Mouse (Mus musculus): ENCODE results near the gene Npcd. TPM values are rescaled to one million over a fixed set of nuclear protein-coding genes. Genes with fewer than 3 reads are reported as not detected.

Gene Npcd
- total RNA-seq, 4 experiments from 2014 or later: 0.32 to 0.47 TPM; not detected in 2

GRCm38 (mm10) chr15:79744001-79744400 is 90.0 kb downstream of the Npcd start:
- DNase-seq (ENCODE audit: low spot score in 2 of 2): no peak

- no peak for DNase-seq (ENCODE audit: low spot score in 2 of 2)
Observed at GRCm38 (mm10) chr15:79742706-79743023, 91.4 kb downstream of the Npcd start.

- peak; percentile 81 to 88 for DNase-seq (ENCODE audit: low spot score in 2 of 2)
Observed at GRCm38 (mm10) chr15:79741921-79742705, 91.9 kb downstream of the Npcd start, which contains the start of gene Sun2. Gene Sun2, minus strand, starts transcription at chr15:79742536.

- peak in 1 of 2 experiments; percentile 51 for DNase-seq (ENCODE audit: low spot score in 2 of 2)
Observed at GRCm38 (mm10) chr15:79741173-79741858, 92.7 kb downstream of the Npcd start.

GRCm38 (mm10) chr15:79740739-79741138 is 93.3 kb downstream of the Npcd start:
- no peak for DNase-seq (ENCODE audit: low spot score in 2 of 2)

Other genes starting within 250 kb of the Npcd start
- not detected for gene Dmc1, start 229.1 kb downstream of the Npcd start, total RNA-seq (2022)
- gene Fam227a, start 175.3 kb downstream of the Npcd start, total RNA-seq (2022): 1 to 10 TPM in 1 of 4 experiments, under 1 TPM in 3; 0.27 to 1.1 (median 0.84) TPM
- gene Cby1, start 175.0 kb downstream of the Npcd start, total RNA-seq (2022): 10 to 100 TPM; 14.1 to 15.8 (median 14.4) TPM
- gene Tomm22, start 163.4 kb downstream of the Npcd start, total RNA-seq (2022): 10 to 100 TPM; 56.0 to 62.6 (median 58.7) TPM
- 10 to 100 TPM; 10.2 to 18.0 (median 13.5) TPM for gene Josd1, start 146.3 kb downstream of the Npcd start, total RNA-seq (2022)
- 10 to 100 TPM; 21.8 to 29.7 (median 24.0) TPM for gene Gtpbp1, start 143.4 kb downstream of the Npcd start, total RNA-seq (2022)
- gene Sun2, start 91.7 kb downstream of the Npcd start, total RNA-seq (2022): 10 to 100 TPM; 76.6 to 84.7 (median 80.3) TPM
- 1 to 10 TPM; 4.8 to 6.5 (median 5.2) TPM for gene Dnal4, start 56.4 kb downstream of the Npcd start, total RNA-seq (2022)
- under 1 TPM; 0.39 to 0.99 (median 0.64) TPM for gene Nptxr, start 29.5 kb downstream of the Npcd start, total RNA-seq (2022)
- 1 to 10 TPM; 6.1 to 8.5 (median 7.9) TPM for gene Cbx6, start 451 bp upstream of the Npcd start, total RNA-seq (2022)
- 1 to 10 TPM; 1.4 to 2.4 (median 2.0) TPM for gene Apobec3, start 57.4 kb upstream of the Npcd start, total RNA-seq (2022)
- 10 to 100 TPM; 19.1 to 26.4 (median 20.8) TPM for gene Cbx7, start 136.9 kb upstream of the Npcd start, total RNA-seq (2022)
- gene Pdgfb, start 180.7 kb upstream of the Npcd start, total RNA-seq (2022): 10 to 100 TPM in 3 of 4 experiments, 1 to 10 TPM in 1; 8.3 to 16.9 (median 12.9) TPM